Mouse (Mus musculus): ENCODE data around the gene Pih1d2.

- TF ChIP-seq POLR2A (IDR thresholded peaks at IDR 0.05; ENCODE audit: borderline replicate concordance, control insufficient read depth, low read depth, low read length) (no peak), CTCF (IDR thresholded peaks at IDR 0.05; ENCODE audit: control insufficient read depth, insufficient read depth, low read length) (no peak)
These were observed 31.8 kb upstream of the Pih1d2 start for GRCm38 (mm10) chr9:50585145-50585818.

All from bone marrow, adult 2 months (tissue).